Mouse (Mus musculus) mouse trophoblast stem cell (cell line): ENCODE data around the gene C1qtnf6.

ENCODE experiments used
- in situ Hi-C, 2 experiments: fragments of 300-500 bp; cut with MseI, MboI; formaldehyde crosslinking; loops; 2 replicates in 1 of 2; 3 replicates in 1 of 2; pipeline ENCODE4 v1.15.1; 2025

Gene C1qtnf6

GRCm38 (mm10) chr15:78530671-78531450 is at the start of gene C1qtnf6:
Gene C1qtnf6, minus strand, starts transcription at chr15:78531416.
- in situ Hi-C loops, result loop anchor here (5.0 kb wide), 1 partner anchor 84 kb away; no protein-coding TSS in a partner anchor

DNA sequence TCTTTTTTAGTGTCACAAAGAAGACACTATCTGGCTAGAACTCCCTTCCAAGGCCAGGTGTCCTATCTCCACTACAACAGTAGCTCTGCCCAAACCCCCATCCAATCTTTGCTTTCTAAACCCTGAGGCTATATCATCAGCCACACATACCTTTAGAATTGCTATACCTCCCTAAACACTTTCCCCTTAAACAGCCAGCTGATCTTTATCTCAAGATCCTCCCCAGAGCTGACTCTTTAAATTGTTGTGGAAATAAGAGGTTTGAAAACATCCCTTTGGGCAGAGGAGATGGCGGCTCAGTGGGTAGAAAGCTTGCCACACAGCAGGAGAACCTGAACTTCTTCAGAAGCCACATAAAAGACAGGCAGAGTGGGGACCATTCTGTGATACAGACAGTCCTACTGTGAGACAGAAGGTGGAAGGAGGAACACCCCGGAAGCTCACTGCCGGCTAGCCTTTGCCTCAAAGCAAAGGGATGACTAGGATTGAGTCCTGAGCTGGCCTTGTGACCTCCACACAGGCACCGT is 45.1 kb upstream of the C1qtnf6 start:
- in situ Hi-C loops, result no loop called here

DNA sequence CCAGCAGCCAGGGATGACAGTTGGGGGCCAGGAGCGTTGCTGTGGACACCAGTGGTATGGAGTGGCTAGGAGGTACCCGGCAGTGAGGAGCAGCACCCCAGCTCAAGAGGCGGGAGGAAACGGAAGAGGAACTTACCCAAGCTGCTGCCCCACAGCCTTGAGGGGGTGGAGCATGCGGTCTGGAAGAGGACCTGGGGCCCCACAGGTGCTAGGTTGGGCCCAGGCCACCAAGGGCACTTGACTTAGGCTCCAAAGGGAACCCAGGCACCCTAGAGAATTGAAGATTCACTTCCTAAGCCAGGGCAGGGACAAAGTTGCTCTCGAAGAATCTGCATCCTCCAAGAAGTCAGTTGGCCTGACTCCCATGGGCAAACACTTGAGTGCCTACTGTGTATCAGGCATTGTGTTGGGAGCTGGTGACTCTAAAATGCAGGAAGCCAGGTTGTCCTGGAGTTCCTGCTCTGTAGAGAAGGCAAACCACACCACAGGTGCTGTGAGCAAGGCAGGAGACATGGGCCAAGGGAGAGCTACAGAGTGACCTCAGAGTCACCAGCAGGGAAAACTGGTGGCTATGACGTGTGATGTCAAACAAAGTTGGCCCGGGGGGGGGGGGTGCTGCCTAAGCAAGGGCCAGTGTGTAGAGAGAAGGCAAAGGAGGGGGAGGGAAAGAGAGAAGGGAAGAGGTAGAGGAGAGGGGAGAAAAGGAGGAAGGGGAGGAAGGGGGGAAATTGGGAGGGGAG is 41.6 kb upstream of the C1qtnf6 start, which contains the start of gene Rac2:
Rac2 (minus strand) TSS at position 126 of the 740 bp plus-strand sequence.
- in situ Hi-C loops, result no loop called here

- in situ Hi-C loops, result no loop called here
Measured at GRCm38 (mm10) chr15:78572270-78572600, 41.0 kb upstream of the C1qtnf6 start.

- in situ Hi-C loops, result no loop called here
Measured at GRCm38 (mm10) chr15:78571554-78572269, 40.5 kb upstream of the C1qtnf6 start.

DNA sequence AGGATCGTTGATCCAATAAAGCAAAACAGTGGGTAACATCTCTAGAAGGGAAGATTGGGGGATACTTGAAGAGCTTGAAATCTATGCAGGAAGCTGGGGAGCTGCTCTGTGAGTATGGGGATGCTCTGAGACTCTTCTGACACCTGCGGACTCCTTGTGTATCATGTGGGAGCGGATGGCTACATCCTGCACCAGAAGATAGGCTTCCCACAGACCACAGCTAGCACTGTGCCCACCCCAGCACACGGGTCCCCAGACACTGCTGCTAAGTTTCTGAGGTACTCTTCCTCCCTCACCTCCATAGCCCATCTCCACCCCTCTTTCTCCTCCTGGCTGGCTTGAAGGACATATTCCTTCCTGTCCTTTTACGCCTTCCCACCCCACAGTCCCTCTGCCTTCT is 39.0 kb upstream of the C1qtnf6 start:
- in situ Hi-C loops, result no loop called here

DNA sequence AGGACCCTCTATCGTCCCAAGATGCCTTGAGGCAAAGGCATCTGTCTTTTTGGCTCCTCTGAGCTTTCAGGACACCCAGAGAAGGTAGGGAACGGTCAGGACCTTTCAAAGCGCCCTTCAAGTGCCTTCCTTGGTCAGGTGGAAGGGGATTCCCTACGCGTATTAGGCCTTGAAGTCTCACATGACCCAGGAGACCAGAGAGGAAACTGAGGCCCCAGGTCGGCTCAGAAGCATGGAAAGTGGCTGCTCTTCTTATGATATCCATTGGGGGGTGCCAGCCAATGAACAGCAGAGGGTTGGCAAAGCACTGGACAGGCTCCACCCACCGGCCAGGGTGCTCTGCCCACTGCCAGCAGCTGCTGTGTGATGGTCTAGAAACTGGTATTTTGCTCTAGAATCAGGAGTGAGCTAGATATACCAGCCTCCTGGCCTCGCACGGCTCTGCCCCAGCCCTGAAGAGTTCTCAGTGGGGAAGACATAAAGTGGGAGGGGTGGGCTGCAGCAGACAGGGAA is 36.4 kb upstream of the C1qtnf6 start:
- in situ Hi-C loops, result no loop called here

DNA sequence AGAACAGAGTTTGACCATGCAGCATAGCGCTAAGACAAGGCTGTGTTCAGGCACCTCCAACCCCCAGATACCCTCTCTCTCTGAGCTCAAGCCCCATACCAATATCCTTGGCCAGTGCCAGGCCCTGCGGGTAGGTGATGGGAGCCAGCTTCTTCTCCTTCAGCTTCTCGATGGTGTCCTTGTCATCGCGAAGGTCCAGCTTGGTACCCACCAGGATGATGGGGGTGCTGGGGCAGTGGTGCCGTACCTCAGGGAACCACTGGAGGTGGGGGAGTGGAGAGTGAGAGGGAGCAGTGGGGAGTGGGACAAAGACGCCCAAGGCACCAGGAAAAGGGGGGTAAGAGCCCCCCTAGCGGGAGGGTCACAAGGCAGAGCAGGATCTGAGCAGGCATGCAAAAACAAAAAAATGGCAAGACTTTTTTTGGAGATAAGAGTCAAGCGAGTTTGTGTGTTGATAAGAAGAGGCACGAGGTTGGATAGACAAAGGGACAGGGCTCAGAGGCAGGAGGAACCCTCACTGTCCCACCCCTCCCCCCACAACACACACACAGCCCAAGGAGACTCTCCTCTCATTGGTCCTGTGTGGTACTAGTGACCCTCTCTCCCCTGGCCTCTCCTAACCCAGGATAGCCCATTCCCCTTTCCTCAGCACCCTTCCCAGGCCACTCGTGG is 33.7 kb upstream of the C1qtnf6 start:
- in situ Hi-C loops, result no loop called here

- in situ Hi-C loops, result no loop called here
Measured at GRCm38 (mm10) chr15:78563937-78564336, 32.7 kb upstream of the C1qtnf6 start.

GRCm38 (mm10) chr15:78563344-78563743 is 32.1 kb upstream of the C1qtnf6 start:
- in situ Hi-C loops, result no loop called here

GRCm38 (mm10) chr15:78559141-78559979 is 28.1 kb upstream of the C1qtnf6 start:
- in situ Hi-C loops, result no loop called here

DNA sequence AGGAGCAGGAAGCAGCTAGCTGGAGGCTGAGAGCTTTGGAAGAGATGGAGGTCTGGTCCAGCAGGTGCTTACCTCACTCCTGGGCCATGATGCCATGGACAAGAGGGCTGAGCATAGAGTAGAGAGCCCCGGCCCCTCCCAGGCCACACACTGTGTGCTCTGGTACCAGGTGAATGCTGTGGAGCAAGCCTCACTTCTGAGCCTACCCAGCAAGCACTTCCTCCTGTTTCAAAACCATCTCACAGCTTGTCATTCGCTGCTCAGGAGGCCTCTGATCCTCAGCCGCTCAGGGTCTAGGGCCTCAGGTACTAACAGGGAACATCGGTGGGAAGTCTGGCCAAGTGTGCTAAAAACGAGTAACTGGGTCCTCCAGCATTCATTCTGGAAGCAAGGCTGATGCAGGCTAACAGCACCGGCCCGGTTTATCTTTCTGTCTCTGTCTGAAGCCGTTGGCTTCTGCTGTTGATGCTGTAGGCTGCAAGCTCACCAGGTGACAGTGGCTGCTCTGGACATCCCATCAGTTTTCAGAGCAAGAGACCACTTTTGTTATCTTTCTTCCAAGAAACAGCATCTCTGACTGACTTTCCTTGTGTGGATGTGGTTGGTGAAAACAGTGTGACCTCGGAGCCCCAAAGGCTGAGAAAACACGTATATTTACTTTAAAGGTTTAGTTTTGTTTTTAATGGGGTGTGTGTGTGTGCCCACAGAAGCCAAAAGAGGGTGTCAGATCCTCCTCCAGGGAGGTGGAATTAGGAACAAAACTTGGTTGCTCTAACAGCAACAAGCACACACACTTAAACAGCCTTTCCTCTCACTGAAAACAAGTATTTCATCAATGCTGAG is 26.7 kb upstream of the C1qtnf6 start:
- in situ Hi-C loops, result no loop called here

- in situ Hi-C loops, result no loop called here
Measured at GRCm38 (mm10) chr15:78554545-78555313, 23.5 kb upstream of the C1qtnf6 start.

DNA sequence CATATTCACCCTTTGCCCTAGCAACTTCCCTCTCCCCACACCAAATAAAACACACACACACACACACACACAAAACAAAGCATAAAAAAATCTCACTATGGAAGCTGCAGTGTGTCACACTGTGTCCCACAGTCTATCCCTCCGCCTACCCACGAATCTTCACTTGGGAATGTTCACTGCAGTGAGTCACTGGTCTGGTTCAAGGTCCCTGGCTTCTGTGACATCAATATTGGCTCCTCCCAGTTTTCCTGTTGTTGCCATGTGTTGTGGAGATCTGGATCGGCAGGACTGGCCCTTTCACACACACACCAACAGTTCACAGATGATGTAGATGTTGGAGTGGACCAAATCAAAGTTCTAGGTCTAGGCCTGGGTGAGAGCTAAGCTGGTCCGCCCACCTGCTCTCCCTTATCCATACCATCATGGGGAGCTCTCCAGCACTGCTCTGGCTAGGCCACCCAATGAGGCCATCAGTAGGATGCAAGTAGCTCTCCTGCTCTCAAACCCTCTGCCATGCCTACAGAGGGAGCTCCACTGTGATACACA is 18.0 kb upstream of the C1qtnf6 start:
- in situ Hi-C loops, result no loop called here

GRCm38 (mm10) chr15:78548711-78549110 is 17.5 kb upstream of the C1qtnf6 start:
- in situ Hi-C loops, result no loop called here

DNA sequence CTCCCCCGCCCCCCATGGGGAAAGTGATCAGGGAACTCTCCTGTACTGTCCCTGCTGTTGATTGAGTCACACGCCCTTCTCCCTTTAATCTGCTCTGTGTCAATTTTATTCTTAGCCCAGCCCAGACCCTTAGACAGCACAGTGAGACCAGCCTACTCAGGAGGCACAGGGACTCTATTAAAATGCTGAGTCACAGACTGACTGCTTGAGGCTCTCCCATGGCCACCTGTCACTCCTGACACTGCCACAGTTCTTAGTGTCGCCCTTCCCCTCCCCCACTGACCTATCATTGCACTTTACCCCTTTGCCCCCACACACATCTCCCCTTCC is 17.1 kb upstream of the C1qtnf6 start:
- in situ Hi-C loops, result no loop called here

- in situ Hi-C loops, result no loop called here
Measured at GRCm38 (mm10) chr15:78547415-78548335, 16.5 kb upstream of the C1qtnf6 start.
